Mouse (Mus musculus): ENCODE measurements around the gene Sgf29. TPM values are rescaled to one million over a fixed set of nuclear protein-coding genes. Genes with fewer than 3 reads are reported as not detected.
A peak's percentile ranks its signal among the peaks of the same experiment; 100 is the strongest.
"Not testable (repeated sequence)": the region's sequence is repeated elsewhere in the genome, so short reads cannot be mapped to it uniquely, and the experiment has no call there.

The Sgf29 gene
- polyA plus RNA-seq, 1 experiment from 2014 or later, result 45.2 TPM

DNA sequence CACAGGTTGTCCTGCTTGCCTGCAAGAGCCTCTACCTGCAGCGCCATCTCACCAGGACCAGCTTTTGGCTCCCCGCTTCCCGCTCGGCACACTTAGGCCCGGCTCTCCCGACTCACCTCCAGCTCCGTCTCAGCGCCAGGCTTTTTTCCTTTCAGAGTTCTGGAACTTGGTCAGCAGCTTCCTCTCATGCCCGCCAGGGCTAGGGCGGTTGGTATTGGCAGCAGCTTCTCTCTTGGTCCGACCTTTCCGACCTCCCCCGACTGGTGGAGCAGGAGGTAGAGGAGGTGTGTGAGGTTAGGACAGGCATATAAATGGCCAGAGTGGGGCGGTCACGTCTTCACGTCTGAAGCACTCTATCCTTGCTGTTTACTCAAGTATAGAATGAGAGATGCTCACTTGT, 24.3 kb upstream of the Sgf29 start:
- H3K9ac ChIP-seq, result no peak overlapping the region
- no peak for ATAC-seq
- H3K4me1 ChIP-seq (replicated peaks), result peaks cover 7% of the 10 kb centered on the region
- no peaks in the 10 kb centered on the region for H3K9me3 ChIP-seq
- H3K27me3 ChIP-seq (replicated peaks), result no peaks in the 10 kb centered on the region
- H3K4me3 ChIP-seq (replicated peaks), result no peak overlapping the region
- no peaks in the 10 kb centered on the region for H3K36me3 ChIP-seq
- 0 out of 2 replicates have a peak overlapping the region, but pooled peaks have one; percentile 14 for H3K4me2 ChIP-seq (replicated peaks)
- no peak overlapping the region for H3K27ac ChIP-seq
- 76% methylated on average over 16 of the region's 16 CpGs for WGBS

DNA sequence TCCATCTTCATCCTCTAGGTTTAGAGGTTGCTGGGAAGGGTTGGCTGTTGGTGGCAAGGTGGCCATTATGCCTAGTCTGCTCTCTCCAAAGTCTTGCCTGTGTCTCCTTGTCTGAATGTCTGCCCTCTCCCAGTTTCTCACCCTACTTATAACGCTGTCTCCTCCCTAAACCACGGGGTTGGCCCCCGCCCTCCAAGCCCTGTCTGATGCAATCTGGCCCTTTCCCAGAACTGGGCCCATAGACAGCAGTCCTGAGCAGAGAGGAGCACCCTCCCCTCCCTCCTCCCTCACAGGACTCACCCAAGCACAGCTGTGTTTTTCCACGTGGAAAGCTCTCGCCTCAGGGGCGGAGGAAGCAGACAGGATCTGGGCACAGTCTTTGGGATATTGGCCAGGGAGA, 23.7 kb upstream of the Sgf29 start:
- no peaks in the 10 kb centered on the region for H3K36me3 ChIP-seq
- H3K27ac ChIP-seq, result no peak overlapping the region
- peak; percentile 86 for ATAC-seq
- peaks cover 7% of the 10 kb centered on the region for H3K4me1 ChIP-seq (replicated peaks)
- H3K9me3 ChIP-seq, result no peaks in the 10 kb centered on the region
- WGBS, result 39% methylated on average over 6 of the region's 6 CpGs
- H3K9ac ChIP-seq, result no peak overlapping the region
- no peaks in the 10 kb centered on the region for H3K27me3 ChIP-seq (replicated peaks)
- no peak overlapping the region for H3K4me3 ChIP-seq (replicated peaks)
- peak overlapping the region; percentile 14; the same call in 1 of the 2 replicates for H3K4me2 ChIP-seq (replicated peaks)

DNA sequence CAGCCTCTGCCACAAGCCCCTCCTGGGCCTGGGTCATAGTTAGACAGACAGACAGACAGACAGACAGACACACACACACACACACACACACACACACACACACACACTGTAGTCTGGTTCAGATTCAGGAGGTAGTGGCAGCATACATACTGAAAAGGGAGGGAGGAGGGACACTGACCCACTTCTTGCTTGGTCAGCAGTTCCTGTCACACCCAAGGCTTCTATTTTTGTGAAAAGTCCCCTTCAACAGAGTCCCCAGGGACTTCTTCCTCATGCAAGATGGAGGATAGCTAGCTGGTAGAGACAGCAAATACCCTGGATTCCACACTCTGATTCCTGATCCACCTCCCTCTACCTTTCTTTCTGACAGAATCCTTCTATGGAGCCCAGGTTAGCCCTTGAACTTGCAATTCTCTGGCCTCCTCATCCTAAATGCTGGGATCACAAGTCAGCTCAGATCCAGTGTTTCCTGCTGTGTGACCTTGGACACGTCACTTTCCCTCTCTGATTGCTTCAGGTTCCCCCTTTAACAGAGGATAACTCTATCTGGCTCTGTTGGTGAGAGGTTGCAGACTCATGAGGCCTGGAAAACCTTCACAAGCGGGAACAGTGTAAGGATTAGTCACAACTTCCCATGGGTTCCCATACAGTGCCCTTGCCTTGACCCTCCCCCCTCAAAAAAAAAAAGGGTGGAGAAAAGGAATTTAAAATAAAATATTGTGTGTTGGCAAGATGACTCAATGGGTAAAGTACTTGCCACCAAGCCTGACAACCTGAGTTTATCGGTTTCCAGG, 23.1 kb upstream of the Sgf29 start:
- Histone ChIP-seq H3K9me3 (no peaks in the 10 kb centered on the region), H3K4me2 (replicated peaks) (no peak overlapping the region), H3K27me3 (replicated peaks) (no peaks in the 10 kb centered on the region), H3K9ac (no peak overlapping the region), H3K4me1 (replicated peaks) (peaks cover 10% of the 10 kb centered on the region), H3K4me3 (replicated peaks) (no peak overlapping the region), H3K36me3 (no peaks in the 10 kb centered on the region), H3K27ac (no peak overlapping the region)
- WGBS, result 81% methylated on average over 3 of the region's 3 CpGs
- ATAC-seq, result no peak

DNA sequence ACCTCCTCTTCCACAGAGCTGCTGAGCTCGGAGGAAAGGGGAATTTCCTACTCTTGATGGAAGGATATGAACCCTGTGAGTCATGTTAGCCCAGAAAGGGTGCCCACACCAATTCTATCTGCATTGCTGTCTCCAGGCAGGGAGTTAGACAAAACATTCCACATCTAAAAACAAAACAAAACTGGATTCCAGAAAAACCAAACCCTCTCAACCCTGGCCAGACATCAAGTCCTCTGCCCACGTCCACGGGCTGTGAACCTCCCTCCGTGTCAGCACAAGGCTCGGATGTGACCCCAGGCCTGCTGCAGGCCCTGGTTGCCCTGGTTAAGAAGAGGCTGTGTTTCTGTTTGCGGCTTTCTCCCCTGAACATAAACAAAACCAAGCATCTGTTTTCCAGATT, 21.0 kb upstream of the Sgf29 start:
- no peak overlapping the region for H3K4me2 ChIP-seq (replicated peaks)
- H3K36me3 ChIP-seq, result no peaks in the 10 kb centered on the region
- H3K4me1 ChIP-seq (replicated peaks), result peaks cover 10% of the 10 kb centered on the region
- 51% methylated on average over 6 of the region's 6 CpGs for WGBS
- H3K9ac ChIP-seq, result no peak overlapping the region
- H3K27ac ChIP-seq, result no peak overlapping the region
- H3K27me3 ChIP-seq (replicated peaks), result no peaks in the 10 kb centered on the region
- no peaks in the 10 kb centered on the region for H3K9me3 ChIP-seq
- no peak overlapping the region for H3K4me3 ChIP-seq (replicated peaks)
- ATAC-seq, result no peak

DNA sequence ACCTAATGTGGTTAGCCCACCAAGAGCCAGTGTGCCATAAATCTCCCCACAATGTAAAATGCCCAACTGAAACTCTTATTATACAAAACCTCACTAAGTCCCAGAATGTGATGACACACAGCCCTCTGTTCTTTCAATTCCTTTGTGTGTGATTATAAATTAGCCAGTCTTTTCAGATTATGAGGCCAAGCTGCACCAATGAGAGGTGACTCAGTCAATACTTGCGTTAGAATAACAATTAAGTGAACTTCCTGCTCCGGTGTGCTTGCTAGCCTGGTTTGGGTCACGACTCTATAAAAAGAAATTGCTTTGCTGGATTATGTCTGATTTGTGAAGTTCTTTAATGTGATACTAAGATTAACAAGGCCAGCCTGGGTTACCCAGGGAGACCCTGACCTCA, 19.2 kb upstream of the Sgf29 start:
- Histone ChIP-seq H3K9me3 (no peaks in the 10 kb centered on the region), H3K36me3 (no peaks in the 10 kb centered on the region), H3K27me3 (replicated peaks) (no peaks in the 10 kb centered on the region), H3K4me2 (replicated peaks) (no peak overlapping the region), H3K4me3 (replicated peaks) (no peak overlapping the region), H3K4me1 (replicated peaks) (peaks cover 13% of the 10 kb centered on the region), H3K27ac (0 out of 2 replicates have a peak overlapping the region, but pooled peaks have one; percentile 29), H3K9ac (no peak overlapping the region)
- WGBS, result 39% methylated on average over 3 of the region's 3 CpGs
- no peak for ATAC-seq

DNA sequence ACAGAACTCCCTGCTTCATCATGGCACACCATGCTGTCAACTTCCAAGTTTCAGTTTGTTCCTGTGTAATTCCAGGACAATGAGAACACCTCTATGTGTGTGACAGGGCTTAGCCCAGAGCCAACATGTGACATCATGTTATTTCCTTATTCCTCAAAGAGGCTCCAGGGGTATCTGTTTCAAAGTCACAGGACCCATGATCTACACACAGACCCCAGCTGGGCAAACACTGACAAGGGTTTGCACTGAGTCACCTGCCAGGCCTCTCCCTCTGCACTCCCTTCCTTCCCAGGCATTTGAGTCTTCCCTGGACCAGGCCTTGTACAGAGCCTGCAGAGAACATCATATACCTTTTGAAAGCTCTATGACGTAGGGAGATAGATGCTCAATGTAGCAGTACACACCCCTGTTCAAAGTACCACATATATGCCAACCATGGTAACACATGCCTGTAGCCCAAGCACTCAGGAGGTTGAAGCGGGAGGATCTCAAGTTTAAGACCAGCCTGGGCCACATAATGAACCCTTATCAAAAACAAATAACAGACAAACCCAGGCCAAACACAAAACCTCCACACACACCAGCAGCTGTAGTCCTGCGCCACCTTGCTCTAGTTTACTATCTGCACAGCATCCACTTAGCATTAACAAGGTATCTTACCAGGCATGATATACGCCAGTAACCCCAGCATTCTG, 18.1 kb upstream of the Sgf29 start, which contains the start of gene Nupr1:
Nupr1 (minus strand) TSS at position 38 of the 695 bp plus-strand sequence.
- Histone ChIP-seq H3K27ac (0 out of 2 replicates have a peak within 1 kb of the TSS, but pooled peaks have one; percentile 29), H3K36me3 (no peaks in the 10 kb centered on the region), H3K4me1 (replicated peaks) (0 out of 2 replicates have a peak, but pooled peaks cover 5% of the 10 kb centered on the region), H3K4me3 (replicated peaks) (no peak within 1 kb of the TSS), H3K9me3 (no peaks in the 10 kb centered on the region), H3K27me3 (replicated peaks) (no peaks in the 10 kb centered on the region), H3K4me2 (replicated peaks) (no peak within 1 kb of the TSS), H3K9ac (no peak within 1 kb of the TSS)
- ATAC-seq, result peak; percentile 58
- 83% methylated on average over 4 of the region's 4 CpGs for WGBS

DNA sequence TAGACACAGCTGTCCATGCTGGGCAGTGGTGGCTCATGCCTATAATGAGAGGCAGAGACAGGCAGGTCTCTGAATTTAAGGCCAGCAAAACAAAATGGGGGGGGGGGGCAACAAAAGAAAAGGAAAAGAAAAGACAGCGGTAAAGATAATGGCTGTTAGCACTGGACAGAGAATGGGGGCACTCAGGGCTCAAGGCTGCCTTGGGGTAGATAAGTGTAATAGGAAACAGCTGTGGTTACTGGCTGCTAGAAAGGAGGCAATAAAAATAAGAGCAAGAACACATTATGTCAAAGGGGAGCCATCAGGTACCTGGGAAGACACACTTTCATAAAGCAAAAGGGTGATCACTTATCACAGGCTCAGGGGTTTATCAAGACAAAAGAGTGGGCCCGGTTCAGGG, 16.6 kb upstream of the Sgf29 start:
- WGBS, result 64% methylated on average over 2 of the region's 2 CpGs
- ATAC-seq, result no peak

DNA sequence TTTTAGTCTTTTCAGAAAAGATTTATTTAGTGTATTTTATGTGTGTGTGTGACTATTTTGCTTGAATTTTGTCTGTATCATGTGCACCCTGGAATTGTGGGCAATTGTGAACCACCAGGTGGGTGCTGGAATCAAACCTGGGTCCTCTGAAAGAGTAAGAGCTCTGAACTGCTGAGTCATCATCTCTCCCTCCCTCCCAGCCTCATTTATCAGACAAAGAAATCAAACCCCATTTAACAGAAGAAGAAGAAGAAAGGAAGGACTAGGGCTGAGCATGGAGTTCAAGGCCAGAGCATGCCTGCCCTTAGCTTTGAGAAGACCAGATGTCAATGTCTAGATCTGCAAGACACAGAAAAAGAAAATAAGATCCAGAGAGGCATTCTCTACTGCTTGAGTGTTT, 13.7 kb upstream of the Sgf29 start:
- no peak overlapping the region for H3K4me3 ChIP-seq (replicated peaks)
- no peaks in the 10 kb centered on the region for H3K9me3 ChIP-seq
- H3K9ac ChIP-seq, result no peak overlapping the region
- H3K27me3 ChIP-seq (replicated peaks), result no peaks in the 10 kb centered on the region
- H3K4me2 ChIP-seq (replicated peaks), result no peak overlapping the region
- H3K4me1 ChIP-seq (replicated peaks), result 0 out of 2 replicates have a peak, but pooled peaks cover 5% of the 10 kb centered on the region
- ATAC-seq, result no peak
- no peak overlapping the region for H3K27ac ChIP-seq
- no peaks in the 10 kb centered on the region for H3K36me3 ChIP-seq

More for the DNA sequence above, 16.6 kb upstream of the Sgf29 start:
- Histone ChIP-seq H3K4me2 (replicated peaks) (no peak overlapping the region), H3K4me1 (replicated peaks) (0 out of 2 replicates have a peak, but pooled peaks cover 5% of the 10 kb centered on the region), H3K9me3 (no peaks in the 10 kb centered on the region), H3K9ac (no peak overlapping the region), H3K4me3 (replicated peaks) (no peak overlapping the region), H3K36me3 (no peaks in the 10 kb centered on the region), H3K27me3 (replicated peaks) (no peaks in the 10 kb centered on the region), H3K27ac (no peak overlapping the region)

DNA sequence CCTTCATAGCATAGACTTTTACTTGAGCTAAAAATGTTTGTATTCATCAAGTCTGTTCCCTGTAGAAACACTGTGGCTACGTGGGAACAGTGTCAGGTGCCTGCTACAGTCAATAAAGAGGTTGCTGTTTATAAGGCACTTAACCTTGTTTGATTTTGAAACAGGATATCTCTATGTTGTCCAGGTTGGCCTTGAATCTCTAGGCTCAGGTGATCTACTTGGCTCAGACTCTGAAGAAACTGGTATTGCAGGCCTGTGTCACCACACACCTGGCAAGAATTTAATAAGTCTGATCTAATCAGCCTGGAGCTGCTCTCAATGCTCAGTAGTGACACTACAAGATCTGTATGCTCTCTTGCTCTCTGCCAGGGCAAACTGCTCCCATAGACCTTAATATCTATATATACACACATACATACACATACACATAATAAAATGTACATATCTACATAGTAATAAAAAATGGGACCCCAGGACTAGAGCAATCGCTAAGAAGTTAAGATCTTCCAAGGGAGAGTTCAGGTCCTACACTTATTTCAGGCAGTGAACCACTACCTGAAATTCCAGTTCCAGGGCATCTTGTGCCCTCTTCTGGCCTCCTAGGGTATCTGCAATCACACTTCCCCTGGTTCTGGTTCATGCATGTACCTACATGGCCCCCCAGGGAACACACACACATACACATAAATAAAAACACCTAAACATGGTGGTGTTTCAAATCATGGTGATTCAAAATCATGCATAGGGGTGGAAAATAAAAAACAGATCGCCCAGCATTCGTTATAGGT, 12.2 kb upstream of the Sgf29 start:
- no peaks in the 10 kb centered on the region for H3K36me3 ChIP-seq
- no peak overlapping the region for H3K4me3 ChIP-seq (replicated peaks)
- no peak overlapping the region for H3K4me2 ChIP-seq (replicated peaks)
- no peaks in the 10 kb centered on the region for H3K9me3 ChIP-seq
- 0 out of 2 replicates have a peak, but pooled peaks cover 3% of the 10 kb centered on the region for H3K4me1 ChIP-seq (replicated peaks)
- ATAC-seq, result peak; percentile 73
- no peak overlapping the region for H3K27ac ChIP-seq
- H3K27me3 ChIP-seq (replicated peaks), result no peaks in the 10 kb centered on the region
- WGBS, result 8% methylated on average over 4 of the region's 4 CpGs
- H3K9ac ChIP-seq, result no peak overlapping the region

DNA sequence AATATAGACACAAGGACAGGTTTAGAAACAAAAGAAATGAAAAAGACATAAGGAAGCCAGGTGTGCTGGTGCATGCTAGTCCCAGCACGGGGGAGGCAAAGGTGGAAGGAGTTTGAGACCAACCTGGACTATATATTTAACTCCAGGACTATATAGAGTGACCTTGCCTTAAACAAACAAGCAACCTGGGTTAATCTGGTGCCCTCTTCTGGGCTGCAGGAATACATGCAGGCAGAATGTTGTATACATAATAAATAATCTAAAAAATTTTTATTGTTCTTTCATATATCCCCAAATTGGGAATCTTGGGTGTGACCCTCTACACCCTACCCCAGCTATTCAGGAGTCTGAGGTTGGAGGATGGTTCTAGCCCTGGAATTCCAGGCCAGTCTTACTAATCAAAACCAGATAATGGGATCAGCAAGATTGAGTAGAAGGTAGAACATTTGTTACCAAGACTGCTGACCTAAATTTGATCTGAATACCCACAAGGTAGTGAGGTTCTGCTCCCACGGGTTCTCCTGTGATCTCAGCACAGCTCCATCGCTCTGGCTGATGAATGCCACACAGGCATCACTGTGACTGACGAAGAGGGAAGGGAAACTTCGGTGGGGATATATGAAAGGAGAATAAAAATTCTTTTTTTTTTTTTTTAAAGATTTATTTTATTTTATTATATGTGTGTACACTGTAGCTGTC, 6.4 kb upstream of the Sgf29 start:
- H3K4me2 ChIP-seq (replicated peaks), result no peak overlapping the region
- H3K4me3 ChIP-seq (replicated peaks), result no peak overlapping the region
- no peaks in the 10 kb centered on the region for H3K27me3 ChIP-seq (replicated peaks)
- no peaks in the 10 kb centered on the region for H3K4me1 ChIP-seq (replicated peaks)
- no peak overlapping the region for H3K27ac ChIP-seq
- H3K36me3 ChIP-seq, result no peaks in the 10 kb centered on the region
- WGBS, result 74% methylated on average over 5 of the region's 5 CpGs
- no peak for ATAC-seq
- no peak overlapping the region for H3K9ac ChIP-seq
- no peaks in the 10 kb centered on the region for H3K9me3 ChIP-seq

DNA sequence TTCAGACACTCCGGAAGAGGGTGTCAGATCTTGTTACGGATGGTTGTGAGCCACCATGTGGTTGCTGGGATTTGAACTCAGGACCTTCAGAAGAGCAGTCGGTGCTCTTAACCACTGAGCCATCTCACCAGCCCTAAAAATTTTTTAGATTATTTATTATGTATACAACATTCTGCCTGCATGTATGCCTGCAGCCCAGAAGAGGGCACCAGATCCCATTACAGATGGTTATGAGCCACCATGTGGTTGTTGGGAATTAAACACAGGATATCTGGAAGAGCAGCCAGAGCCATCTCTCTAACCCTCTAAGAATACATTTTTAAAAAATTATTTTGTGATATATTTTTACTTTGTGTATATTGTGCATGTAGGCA, 5.9 kb upstream of the Sgf29 start:
- not testable (repeated sequence) for ATAC-seq; H3K36me3 ChIP-seq; H3K9ac ChIP-seq; H3K4me3 ChIP-seq (replicated peaks); H3K27me3 ChIP-seq (replicated peaks); H3K4me2 ChIP-seq (replicated peaks); H3K4me1 ChIP-seq (replicated peaks); H3K9me3 ChIP-seq; H3K27ac ChIP-seq
- 65% methylated on average over 3 of the region's 3 CpGs for WGBS

DNA sequence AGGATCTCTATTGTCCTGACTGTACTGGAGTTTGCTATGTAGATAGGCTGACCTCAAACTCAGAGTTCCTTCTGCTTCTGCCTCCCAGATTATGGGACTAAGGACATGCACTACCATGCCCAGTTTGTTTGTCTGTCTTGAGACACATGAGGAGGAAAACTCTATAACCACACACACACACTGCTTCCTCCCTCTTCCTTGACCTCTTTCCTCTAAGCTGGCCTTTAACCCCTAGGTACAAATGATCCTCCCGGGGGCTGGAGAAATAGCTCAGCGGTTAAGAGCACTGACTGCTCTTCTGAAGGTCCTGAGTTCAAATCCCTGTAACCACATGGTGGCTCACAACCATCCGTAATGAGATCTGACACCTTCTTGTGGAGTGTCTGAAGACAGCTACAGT, 4.8 kb upstream of the Sgf29 start:
- no peak overlapping the region for H3K4me3 ChIP-seq (replicated peaks)
- no peak overlapping the region for H3K9ac ChIP-seq
- ATAC-seq, result no peak
- H3K27ac ChIP-seq, result no peak overlapping the region
- peaks cover 5% of the 10 kb centered on the region; the same call in 1 of the 2 replicates for H3K4me1 ChIP-seq (replicated peaks)
- H3K9me3 ChIP-seq, result no peaks in the 10 kb centered on the region
- no peak overlapping the region for H3K4me2 ChIP-seq (replicated peaks)
- WGBS, result 71% methylated on average over 3 of the region's 3 CpGs
- H3K36me3 ChIP-seq, result no peaks in the 10 kb centered on the region
- H3K27me3 ChIP-seq (replicated peaks), result no peaks in the 10 kb centered on the region
